Mouse (Mus musculus): ENCODE data around the gene Dennd1c. TPM values are rescaled to one million over a fixed set of nuclear protein-coding genes. Genes with fewer than 3 reads are reported as not detected.

Gene Dennd1c
- total RNA-seq (2021), result 1 to 10 TPM; 2.0 TPM
- long read RNA-seq, experiment 1, partial matches to known transcripts, result 1 of 2 reads
- long read RNA-seq, experiment 1, other reads (novel, unspliced or antisense), result 1 of 2 reads
- long read RNA-seq, experiment 2, partial matches to known transcripts, result 1 of 1 reads
- long read RNA-seq, experiment 2, other reads (novel, unspliced or antisense), result 0 of 1 reads

DNA sequence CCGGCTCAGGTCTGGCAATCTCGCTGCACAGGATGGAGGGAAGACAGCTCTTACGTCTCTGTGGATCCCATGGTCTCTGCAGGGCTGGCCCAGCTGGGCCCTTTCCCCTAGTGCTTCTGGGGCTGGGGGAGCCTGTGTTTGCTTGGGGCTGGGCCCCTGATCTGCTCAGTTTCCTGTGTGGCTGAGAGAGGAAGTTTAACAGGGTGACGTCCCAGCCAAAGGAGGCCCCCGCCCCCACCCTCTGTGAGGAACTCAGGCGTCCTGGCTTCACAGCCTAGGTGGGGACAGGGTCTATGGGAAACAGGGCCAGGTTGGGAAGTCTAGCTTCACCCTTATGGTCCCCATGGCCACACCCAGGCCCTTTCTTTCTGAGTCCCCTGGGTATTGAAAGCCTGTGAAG lies at the start of gene Dennd1c:
Gene Dennd1c, minus strand, starts transcription at position 179 of the 400 bp plus-strand sequence.
- DNase-seq, result peak in 1 of 2 experiments; percentile 25

GRCm38 (mm10) chr17:57125853-57126622 lies 47.7 kb upstream of the Dennd1c start:
- intact Hi-C loops (cut with DNase I), result no loop called here
- no peak for DNase-seq

More for the DNA sequence above, at the start of gene Dennd1c:
- intact Hi-C loops (cut with DNase I), result no loop called here

- intact Hi-C loops (cut with DNase I), result no loop called here
Measured at GRCm38 (mm10) chr17:57124792-57125191, 46.5 kb upstream of the Dennd1c start.

DNA sequence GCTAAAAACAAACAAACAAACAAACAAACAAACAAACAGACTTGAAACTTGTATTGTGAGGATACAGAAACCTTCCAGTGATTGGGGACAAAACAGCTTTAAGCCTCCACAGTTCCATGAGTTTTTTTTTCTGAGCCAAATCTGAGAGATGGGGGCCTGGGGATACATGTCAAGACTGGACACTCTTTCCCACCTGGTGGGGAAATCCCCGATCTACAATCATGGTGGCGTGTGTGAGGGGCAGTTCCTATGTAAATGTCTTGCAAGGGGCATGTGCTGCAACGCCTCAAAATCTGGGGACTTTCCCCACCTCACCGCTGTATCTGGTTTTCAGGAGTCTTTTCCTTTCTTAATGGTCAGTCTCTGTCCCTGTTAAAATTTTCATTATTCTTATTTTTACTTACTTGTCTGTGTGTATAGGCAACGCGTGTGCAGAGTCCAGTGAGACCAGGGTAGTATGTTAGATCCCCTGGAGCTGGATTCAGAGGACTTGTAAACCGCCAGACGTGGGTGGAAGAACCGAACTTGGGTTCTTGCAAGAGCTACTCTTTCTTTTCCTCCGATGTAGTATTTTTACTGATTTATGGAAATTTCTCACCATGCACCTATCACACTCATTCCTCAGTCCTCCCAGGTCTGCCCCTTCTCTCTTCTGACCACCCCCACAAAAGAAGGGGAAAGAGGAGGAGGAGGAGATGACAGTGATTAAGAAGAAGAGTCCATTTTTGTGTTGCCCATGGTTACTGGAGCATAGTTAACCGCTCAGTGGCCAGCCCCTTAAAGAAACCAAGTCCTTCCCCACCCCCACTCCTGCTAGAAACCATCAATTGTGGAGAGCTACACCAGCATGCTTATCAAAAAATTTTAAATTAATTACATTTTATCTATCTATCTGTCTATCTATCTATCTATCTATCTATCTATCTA lies 45.1 kb upstream of the Dennd1c start:
- intact Hi-C loops (cut with DNase I), result no loop called here
- no peak for DNase-seq

More at GRCm38 (mm10) chr17:57124792-57125191, 46.5 kb upstream of the Dennd1c start:
- no peak for DNase-seq

- intact Hi-C loops (cut with DNase I), result no loop called here
Measured at GRCm38 (mm10) chr17:57121856-57122255, 43.5 kb upstream of the Dennd1c start.

DNA sequence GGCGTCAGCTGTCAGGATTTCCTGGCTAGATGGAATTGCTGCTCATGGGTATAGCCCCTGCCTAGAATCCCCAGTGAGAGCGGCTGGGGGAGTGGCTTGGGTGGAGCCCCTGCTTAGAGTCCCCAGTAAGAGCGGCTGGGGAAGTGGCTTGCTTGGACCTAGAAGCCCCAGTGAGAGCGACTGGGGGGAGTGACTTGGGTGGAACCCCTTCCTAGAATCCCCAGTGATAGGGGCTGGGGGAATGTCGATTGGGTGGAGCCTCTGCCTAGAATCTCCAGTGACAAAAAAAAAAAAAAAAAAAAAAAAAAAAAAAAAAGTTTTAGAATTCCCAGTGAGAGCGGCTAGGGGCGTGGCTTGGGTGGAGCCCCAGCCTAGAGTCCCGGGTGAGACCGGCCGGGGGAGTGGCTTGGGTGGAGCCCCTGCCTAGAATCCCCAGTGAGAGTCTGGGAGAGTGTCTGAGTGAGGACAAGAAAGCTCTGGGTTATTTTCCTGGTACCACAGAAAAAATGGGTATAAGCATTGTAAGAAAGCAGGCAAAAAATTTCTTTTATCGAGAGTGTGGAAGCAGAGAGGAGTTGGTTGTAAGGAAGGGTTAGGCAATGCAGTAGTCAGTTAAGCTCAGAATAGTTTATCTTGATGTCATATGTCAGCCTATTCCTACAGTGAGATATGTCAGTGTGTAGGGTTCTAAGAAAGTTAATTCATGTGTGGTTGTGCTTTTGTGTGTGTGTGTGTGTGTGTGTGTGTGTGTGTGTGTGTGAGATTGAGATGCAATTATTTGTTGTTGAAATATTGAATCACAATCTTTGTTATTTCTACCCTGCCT lies 40.4 kb upstream of the Dennd1c start:
- intact Hi-C loops (cut with DNase I), result no loop called here

More at GRCm38 (mm10) chr17:57121856-57122255, 43.5 kb upstream of the Dennd1c start:
- no peak for DNase-seq

DNA sequence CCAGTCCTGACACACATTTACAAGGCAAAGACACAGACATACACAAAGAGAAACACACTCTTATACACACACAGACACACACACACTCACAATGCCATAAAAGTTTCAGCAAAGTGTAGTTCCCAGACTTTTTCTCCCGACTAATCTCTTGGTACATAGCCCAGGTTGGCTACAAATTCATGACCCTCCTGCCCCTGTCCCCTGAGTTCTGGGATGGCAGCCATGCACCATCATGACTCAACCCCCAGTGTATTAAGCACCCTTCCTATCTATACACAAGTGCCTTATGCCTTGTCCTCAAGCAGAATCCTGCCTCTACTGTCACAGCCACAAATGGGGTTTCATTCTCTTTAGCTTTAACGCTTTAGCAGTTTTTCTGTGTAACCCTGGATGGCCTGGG lies 38.5 kb upstream of the Dennd1c start:
- intact Hi-C loops (cut with DNase I), result no loop called here
- no peak for DNase-seq

More for the DNA sequence above, 40.4 kb upstream of the Dennd1c start:
- peak in 1 of 2 experiments; percentile 31 for DNase-seq

DNA sequence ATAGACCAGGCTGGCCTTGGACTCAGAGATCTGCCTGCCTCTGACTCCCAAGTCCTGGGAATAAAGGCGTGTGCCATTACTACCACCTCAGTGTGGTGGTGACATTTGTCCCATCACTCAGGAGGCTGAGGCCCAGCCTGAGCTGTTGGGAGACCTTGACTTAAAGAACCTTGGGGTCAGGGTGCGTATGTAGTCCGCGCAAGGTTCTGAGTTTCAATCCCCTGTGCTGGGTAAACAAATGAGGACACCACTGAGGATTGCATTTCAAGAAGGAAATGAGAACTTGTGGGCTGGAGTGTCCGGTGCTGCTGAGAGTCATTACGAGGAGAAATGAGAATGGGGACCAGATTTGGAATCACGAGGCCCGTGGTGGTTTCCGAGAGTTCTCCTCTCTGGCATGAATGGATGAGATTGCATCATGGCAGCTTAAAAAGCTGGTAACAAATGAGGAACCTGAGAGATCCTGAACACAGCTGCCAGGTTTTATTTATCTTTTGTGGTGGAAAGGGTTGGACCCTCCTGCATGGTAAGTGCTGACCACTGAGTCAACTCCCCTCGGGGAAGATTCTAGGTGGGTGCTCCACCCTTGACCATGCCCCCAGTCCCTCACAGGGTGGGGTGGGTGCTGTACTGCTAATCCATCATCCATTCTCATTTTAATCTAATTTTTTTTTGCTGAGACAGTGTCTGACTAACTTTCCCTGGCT lies 34.6 kb upstream of the Dennd1c start:
- peak in 1 of 2 experiments; percentile 8 for DNase-seq
- intact Hi-C loops (cut with DNase I), result no loop called here

DNA sequence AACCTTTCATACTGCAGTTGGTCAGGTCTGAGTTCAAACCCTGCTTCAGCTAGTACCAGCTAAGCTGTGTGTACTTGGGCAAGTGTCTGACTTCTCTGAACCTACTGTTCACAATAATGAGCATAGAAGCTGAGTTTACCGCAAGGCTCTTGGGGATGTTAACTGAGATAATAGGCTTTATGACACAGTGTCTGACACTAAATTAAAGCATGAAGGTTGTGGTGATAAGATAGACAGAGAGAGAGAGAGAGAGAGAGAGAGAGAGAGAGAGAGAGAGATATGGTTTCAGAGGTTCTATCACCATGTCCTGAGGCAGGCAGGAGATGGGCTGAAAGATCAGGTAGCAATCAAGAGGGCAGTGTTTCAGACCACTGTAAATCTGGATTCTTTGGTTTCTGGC lies 31.7 kb upstream of the Dennd1c start:
- intact Hi-C loops (cut with DNase I), result no loop called here

GRCm38 (mm10) chr17:57108666-57109171 lies 30.4 kb upstream of the Dennd1c start:
- DNase-seq, result no peak
- intact Hi-C loops (cut with DNase I), result no loop called here

More for the DNA sequence above, 31.7 kb upstream of the Dennd1c start:
- no peak for DNase-seq

- DNase-seq, result no peak
- intact Hi-C loops (cut with DNase I), result no loop called here
Measured at GRCm38 (mm10) chr17:57108040-57108665, 29.8 kb upstream of the Dennd1c start.

GRCm38 (mm10) chr17:57107064-57107463 lies 28.8 kb upstream of the Dennd1c start:
- no peak for DNase-seq
- intact Hi-C loops (cut with DNase I), result no loop called here

GRCm38 (mm10) chr17:57106035-57106368 lies 27.7 kb upstream of the Dennd1c start:
- intact Hi-C loops (cut with DNase I), result no loop called here
- no peak for DNase-seq

- peak; percentile 36 to 51 for DNase-seq
- intact Hi-C loops (cut with DNase I), result no loop called here
Measured at GRCm38 (mm10) chr17:57105181-57106034, 27.1 kb upstream of the Dennd1c start, which contains the start of gene Tnfsf9. Tnfsf9 (plus strand) TSS chr17:57105325.

DNA sequence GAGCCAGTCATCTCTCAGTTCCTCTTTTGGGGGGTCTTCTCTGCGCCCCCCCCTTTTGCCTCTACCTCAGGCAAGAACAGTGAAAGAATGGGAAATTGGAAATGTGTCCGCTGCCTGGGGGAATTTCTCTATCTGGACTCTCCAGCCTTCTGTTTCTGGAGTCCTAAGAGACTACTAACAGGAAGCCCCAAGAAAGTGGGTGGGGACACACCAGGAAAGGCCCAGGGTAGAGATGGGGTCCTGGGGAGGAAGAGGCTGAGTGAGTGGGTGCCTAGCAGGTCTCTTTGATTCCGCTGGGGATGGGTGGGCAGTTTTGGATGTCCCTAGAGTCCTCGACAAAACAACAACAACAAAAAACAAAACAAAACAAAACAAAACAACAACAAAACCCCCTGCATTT lies 26.2 kb upstream of the Dennd1c start:
- intact Hi-C loops (cut with DNase I), result no loop called here
- DNase-seq, result no peak

GRCm38 (mm10) chr17:57102276-57102675 lies 24.0 kb upstream of the Dennd1c start:
- intact Hi-C loops (cut with DNase I), result no loop called here
- no peak for DNase-seq

GRCm38 (mm10) chr17:57099629-57100325 lies 21.5 kb upstream of the Dennd1c start:
- intact Hi-C loops (cut with DNase I), result loop anchor here (5.0 kb wide), 2 partner anchors 37 to 233 kb away; no protein-coding TSS in a partner anchor
- no peak for DNase-seq

Measured in heart, postnatal 14 days (tissue).